Mouse (Mus musculus) c-Kit-positive CD71-negative TER-119-negative erythroid progenitor cells, embryonic 14.5 days (primary cell): ENCODE measurements around the gene Hsd17b7.

ENCODE experiments used
- DNase-seq: peaks from one replicate; pipeline ENCODE4 v3.0.0-alpha.2; 2013; ENCODE audit warnings: low read depth

The Hsd17b7 gene

DNA sequence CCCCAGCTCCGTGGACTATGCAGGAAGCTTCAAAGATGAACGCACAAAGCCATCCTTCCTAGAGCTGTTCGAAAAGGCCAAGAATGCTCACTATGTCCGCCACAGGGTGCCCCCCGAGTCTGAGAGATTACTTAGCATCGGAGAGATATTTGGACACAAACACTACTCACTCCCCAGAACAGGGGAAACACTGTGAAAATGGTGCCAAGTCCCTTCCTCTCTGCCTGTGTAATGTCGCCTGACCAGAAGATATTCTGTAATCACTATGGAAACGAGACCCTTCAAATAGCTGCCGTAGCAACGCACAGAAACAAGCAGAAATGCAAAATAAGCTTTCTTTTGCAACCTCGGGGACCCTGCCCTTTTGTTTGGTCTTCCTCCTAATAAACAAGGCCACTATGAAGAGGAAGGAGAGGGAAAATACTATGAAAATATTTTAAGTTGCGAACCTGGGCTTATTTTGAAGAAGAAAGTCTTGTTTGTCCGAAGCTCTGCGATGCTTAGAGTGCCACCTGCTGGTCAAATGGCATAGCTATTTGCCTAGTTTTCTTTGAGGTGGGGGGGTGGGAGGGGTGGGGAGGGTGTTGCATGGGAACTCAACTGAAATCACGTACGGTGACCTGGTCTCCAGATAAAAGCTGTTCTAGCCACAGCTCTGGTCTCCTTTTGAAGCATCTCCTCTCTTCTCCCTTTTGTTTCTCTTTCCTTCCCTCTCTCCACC is 34.9 kb downstream of the Hsd17b7 start:
- DNase-seq = no peak

DNA sequence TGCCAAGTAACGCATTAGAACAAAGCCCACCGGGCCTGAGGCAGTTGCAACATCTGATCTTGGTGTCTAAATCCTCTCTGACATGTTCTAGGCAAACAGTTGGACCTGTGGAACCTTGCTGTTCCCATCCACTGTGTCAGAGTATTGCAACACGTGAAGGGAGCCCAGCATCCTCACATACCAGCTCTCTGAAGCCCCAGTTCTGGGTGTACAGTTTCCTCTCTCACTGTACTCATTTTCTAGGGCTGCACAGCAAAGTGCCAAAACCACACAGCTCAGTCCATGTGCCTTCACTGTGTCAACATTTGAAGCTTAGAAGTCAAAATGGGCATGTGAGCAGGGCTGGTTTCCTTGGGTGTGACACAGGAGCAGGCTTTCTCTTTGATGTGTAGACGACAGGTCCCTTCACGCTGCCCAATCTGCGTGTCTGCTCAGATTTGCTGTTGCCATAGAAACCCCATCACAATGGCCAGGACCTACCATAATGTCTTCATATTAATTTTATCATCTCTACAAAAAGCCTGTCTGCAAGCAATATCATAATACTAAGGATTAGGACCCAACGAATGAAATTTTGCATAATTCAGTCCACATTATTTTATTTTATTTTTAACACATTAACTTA is 36.8 kb downstream of the Hsd17b7 start:
- no peak for DNase-seq

DNA sequence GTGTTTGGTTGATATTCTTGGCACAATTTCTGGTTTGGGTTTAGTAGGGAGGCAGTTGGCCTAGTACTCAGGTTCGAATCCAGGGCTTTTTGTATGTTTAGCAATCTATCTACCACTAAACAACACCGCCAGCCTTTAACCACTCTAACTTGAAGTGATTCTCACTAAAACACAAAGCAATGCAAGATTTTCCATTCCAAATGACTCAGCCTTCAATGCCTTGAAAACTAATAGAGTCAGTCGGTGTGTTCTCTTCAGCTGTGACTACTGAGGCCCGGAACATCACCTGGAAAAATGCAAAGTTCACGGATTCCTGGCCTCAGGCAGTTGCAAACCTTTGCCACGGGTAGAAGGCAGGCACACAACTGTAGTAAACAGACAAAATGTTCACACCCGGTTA is 37.3 kb downstream of the Hsd17b7 start:
- no peak for DNase-seq

DNA sequence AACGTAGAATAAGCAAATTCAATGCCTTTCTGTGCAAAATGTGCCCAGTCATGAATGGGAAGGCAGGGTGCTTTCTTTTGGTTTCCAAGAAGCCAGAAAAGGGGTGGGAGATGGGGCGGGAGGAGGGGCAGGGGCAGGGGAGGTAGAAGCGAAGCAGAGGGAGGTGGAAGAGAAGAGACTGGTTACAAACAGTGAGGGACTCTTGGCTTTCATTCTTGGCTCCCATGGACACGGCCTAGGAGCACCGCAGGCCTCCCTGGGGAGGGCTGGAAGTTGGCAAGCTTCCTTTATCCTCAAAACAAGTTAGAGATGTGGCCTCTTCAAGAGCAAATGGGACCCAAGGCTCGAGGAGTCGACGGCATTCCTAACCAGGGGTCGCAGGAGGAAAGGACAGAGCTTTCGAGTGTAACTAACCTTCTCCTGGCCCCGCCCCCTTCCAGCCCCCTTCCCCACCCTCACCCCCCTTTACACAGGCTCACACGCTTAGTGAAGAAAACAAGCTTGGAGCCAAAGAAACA is 40.5 kb downstream of the Hsd17b7 start, which contains the start of gene Ccdc190:
Ccdc190 (plus strand) TSS at position 195 of the 518 bp plus-strand sequence.
- no peak for DNase-seq

DNA sequence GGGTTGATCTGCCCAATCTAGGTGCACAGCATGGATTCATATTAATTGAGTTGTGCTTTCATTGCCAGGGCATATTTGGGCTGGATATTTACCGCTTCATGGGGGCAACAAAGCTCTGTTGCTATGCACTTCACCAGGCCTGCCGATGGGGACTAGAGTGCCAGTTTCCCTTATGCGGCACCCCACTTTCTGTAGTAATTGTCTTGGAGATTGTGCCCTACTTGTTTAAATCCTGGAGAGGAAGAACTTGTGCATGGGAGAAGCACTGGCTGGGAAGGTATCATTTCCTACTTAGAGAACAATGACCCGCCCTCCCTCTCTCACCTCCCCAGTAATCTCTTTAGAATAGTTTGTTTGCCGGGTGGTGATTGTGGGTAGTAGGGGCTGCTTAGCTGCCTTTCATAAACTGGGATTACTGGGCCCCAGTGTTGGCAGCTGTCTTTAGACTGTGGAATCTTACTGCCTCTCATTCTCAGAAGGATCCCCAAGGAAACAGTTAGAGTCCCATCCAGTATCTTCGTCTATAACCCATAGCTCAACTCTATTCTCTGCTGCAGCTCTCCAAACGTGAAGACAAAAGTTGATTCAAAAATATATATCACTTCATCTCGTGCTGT is 41.2 kb downstream of the Hsd17b7 start:
- DNase-seq = no peak

DNA sequence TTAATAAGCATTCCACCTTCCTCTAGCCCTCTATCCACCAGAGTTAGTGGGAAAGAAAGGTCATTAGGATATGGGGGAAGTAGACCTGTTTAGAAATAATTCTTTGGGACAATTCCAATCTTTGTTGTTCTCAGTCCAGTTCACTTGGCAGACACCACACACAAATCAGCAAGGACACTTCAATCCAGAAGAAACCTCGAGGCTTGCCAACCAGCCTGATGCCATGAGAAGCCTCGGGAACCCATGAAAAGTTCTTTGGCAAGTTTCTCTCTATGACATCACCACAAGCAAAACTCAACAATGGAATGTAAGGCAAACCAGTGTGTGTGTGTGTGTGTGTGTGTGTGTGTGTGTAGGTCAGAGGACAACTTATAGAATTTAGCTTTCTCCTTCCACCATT is 44.5 kb downstream of the Hsd17b7 start:
- DNase-seq = no peak

DNA sequence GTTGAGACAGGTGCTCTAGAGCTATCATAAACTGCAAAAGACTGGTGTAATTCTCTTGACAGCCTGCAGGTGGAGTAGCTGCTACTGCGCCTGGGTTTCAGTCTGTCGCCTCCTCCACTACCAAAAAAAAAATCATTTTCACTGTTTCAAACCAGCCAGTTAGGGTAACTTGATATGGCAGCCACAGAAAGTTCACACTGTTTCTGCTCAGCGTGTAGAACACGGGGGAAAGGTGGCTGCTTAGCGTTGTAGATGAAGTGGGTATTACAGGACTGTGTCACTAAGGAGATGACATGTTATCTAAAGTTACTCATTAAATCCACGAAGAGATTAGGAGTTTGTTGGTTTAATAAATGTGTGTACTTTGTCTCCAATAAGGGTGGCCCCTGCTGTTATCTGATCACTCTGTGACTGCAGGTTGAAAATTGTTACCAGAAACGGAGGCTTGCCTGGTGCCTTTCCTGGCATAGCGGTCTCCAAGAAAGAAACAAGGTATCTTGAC is 47.3 kb downstream of the Hsd17b7 start:
- DNase-seq = no peak

DNA sequence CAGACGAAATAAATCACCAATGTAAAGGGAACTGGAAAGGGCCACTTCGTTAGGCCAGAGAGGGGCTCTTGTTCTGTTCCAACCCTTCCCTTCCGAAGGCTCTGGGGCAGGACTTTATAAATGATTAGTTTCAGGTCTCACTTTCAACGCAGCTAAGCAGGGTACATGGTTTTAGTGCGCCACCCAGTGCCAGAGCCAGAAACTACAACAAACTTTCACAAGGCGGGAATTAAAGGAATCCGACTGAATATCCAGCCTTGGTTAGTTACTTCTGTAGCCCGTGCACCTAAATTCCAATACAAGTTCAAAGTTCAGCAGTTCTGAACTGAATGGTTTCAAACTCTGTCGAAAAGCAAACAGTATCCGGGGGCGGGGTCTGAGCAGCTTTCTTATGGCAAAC is 49.8 kb downstream of the Hsd17b7 start:
- DNase-seq = peak; percentile 73

DNA sequence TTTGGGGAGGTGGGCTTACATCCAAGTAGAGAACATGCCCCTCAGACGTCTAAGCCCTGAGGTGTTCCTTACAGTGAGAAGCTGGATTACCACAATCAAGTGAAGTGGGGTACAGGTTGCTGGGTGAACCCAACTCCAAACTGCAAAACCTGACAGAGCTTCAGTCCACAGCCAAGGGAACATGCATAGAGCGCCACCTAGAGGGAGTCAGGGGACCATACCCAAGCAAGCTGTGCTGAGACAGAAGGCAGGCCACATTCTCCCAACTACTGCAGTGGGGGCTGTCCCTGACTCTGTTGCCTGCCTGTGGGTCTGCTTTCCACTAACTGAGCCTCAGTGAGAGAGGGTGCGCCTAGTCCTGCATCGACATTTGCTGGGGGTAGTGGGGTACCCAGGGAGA is 51.0 kb downstream of the Hsd17b7 start:
- peak; percentile 30 for DNase-seq

DNA sequence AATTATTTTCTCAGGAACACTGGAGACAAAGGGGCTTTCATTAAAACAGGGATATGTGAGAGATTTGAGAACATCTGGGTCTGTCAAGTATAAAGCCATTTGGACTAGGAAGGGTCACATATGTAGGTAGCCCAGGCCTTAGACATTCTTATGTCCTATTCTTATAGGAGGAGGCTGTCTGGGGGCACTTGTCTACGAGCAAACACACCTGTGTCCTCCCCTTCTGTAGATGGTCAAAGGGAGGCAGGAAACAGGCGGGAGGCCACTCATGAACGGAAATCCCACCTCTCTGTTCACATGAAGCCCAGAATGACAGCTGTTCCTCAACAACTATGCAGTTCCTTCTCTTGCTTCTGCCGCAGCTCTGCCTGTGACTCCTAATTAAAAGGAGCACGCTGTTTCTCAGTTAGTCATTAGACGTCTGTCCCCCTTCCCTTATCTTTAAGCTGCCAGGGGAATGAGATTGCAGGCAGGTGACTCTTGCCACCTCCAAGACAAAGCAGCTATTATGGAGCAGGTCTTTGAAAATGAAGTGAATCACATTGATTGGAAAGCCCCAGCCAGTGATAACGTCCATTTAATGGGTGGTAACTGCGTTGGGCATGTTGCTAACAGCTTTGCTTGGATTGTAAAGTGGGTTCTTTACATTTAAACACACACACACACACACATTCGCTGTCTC is 51.8 kb downstream of the Hsd17b7 start:
- no peak for DNase-seq

DNA sequence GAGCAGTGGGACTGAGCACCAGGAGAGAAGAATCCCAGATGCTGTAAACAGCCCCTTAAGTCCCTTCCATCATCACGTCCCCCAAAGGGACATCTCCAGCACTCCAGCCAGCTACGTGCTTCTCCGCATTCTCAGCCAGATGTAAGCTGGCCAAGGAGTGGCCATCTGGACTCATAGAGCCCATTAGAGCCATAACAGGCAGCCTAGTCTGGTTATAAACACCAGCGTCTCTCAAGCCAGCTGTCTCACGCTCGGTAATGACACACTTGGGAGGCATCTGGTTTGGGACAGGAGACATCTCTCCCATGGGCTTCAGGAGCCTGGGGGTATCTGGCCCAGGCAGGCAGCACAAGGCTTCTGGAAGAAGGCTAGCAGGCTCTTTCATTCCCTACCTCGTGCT is 52.4 kb downstream of the Hsd17b7 start:
- DNase-seq = no peak

DNA sequence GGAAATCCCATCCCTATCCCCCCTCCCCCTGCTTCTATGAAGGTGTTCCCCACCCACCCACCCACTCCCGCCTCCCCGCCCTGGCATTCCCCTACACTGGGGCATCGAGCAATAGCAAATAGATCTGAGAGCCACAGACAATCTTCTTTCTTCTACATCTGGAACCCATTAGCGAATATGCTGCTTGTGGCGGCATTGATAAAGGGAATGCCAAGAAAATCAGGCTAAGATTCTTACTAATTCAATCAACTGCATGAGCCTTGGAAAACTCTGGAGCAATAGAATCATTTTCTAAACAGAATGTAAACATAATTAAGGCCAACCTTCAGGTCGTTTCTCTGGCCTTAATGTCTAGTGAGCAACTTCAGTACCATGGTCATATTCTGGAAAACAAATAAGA is 57.5 kb downstream of the Hsd17b7 start:
- no peak for DNase-seq

DNA sequence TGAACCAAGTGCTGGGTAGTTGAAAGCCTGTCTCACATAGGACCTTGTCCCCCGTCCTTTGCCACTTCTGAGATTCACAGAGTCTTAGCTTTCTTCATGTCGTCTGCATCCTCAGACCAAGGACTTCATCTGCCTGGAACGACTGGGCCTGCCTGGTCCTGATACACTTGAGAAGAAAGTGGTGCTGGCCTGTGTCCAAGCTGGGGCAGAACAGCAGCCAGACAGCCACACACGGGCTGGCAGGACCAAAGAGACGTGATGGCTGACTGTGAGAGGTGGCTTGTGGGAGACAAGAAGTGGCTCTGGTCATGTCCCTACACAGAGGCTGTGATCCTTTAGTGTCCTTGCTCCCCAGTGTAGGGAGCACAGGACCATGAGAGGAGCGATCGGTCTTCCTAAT is 58.3 kb downstream of the Hsd17b7 start:
- no peak for DNase-seq

DNA sequence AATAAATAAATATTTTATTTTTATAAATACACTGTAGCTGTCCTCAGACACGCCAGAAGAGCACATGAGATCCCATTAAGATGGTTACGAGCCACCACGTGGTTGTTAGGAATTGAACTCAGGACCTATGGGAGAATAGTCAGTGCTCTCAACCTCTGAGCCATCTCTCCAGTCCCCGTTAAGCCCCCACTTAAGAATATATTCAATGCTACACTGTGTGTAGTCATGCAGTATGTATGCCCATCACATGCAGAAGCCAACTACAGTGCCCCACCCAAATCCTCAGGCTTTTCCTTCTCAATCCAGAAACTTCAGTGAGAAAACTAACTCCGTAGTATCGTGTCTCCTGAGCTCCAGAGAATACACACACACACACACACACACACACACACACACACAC is 59.4 kb downstream of the Hsd17b7 start:
- DNase-seq = no peak

DNA sequence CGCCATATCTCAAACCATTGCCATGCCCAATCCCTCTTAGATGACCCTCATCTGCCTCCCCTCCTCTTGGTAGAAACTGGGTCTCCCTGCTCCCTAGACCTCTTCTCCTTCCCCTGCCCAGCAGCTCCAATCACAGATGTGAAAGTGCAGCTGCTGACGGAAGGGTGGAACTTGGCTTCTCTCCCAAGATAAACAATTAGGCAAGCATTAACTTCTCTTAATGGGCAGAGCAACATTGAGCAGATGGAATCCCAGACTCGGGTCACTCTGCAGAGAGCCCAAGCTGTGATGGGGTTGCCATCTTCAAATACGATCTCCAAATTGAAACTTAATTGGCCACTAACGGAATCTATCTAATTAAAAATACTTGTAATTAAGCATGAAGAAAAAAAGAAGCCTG is 59.9 kb downstream of the Hsd17b7 start:
- no peak for DNase-seq

DNA sequence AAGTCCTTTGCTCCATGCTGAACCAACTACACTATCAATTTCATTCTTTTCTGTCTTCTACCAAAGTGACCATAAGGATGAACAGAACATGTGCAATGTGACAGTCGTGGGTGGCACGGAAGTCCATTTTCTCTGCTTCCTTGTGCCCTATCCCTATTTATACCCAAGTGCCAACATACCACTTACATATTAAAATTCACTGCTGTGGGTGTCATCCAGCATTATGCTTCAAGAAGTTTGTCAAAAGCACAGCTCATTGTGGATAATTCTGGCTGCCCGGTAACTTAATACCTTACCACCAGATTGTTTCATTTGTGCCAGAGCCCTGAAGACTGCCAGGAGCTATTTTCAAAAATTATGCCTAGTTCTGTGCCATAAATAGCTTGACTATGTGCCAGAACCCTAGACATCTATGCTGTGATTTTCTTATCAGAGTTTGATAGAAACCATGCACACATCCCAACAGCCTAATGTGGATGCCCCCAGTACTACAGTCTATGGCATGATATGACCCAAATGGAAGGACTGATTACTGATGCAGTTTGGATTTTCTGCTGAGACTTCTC is 68.2 kb downstream of the Hsd17b7 start:
- DNase-seq = no peak
